Mouse (Mus musculus) lung, postnatal 0 days (tissue): ENCODE measurements around the gene Gm10282. TPM values are rescaled to one million over a fixed set of nuclear protein-coding genes. Genes with fewer than 3 reads are reported as not detected.

Experiments
- ATAC-seq: fragments of 200-750 bp; cut with Nextera tagmentation; 2 replicates; pipeline ENCODE4 v1.8.0; 2017; ENCODE audit warnings: moderate library complexity
- DNase-seq: peaks from one replicate; pipeline ENCODE4 v3.0.0-alpha.2; 2016; ENCODE audit warnings: low spot score
- H3K27ac ChIP-seq: fragments of 300-500 bp; sonication (generic); 2 replicates; pipeline ENCODE4 v1.5.1; 2014; ENCODE audit warnings: antibody characterized with exemption, mild to moderate bottlenecking, low read length, mixed read lengths
- H3K27me3 ChIP-seq: fragments of 300-500 bp; sonication (generic); replicated peaks from 2 replicates; pipeline ENCODE4 v1.6.1; 2014; ENCODE audit warnings: low read length, mixed read lengths; ENCODE audit not compliant: insufficient read depth
- H3K36me3 ChIP-seq: fragments of 300-500 bp; sonication (generic); 2 replicates; pipeline ENCODE4 v1.6.1; 2014; ENCODE audit warnings: low read length, mixed read lengths; ENCODE audit not compliant: insufficient read depth
- H3K4me1 ChIP-seq: fragments of 300-500 bp; sonication (generic); 2 replicates; pipeline ENCODE4 v1.6.1; 2014; ENCODE audit warnings: antibody characterized with exemption, low read depth, low read length, mixed read lengths; ENCODE audit not compliant: insufficient read depth
- H3K4me2 ChIP-seq: fragments of 300-500 bp; sonication (generic); replicated peaks from 2 replicates; pipeline ENCODE4 v1.6.1; 2014; ENCODE audit warnings: low read depth, mild to moderate bottlenecking, low read length, moderate library complexity, mixed read lengths
- H3K4me3 ChIP-seq: fragments of 300-500 bp; sonication (generic); 2 replicates; pipeline ENCODE4 v1.5.1; 2014; ENCODE audit warnings: low read depth, low read length
- H3K9ac ChIP-seq: fragments of 300-500 bp; sonication (generic); replicated peaks from 2 replicates; pipeline ENCODE4 v1.6.1; 2014; ENCODE audit warnings: low read depth, mild to moderate bottlenecking
- H3K9me3 ChIP-seq: fragments of 300-500 bp; sonication (generic); 2 replicates; pipeline ENCODE4 v1.6.1; 2016; ENCODE audit warnings: low read length, mixed read lengths
- CTCF ChIP-seq: IDR thresholded peaks from 2 replicates; pipeline ENCODE4 v1.5.1; 2016; ENCODE audit warnings: antibody characterized with exemption, mild to moderate bottlenecking
- EP300 ChIP-seq: IDR thresholded peaks from 2 replicates; pipeline ENCODE4 v1.6.1; 2016; ENCODE audit warnings: antibody characterized with exemption, mild to moderate bottlenecking, control low read depth
- WGBS: fragments of 180-500 bp; shearing (Covaris S2); extraction: QIAGEN DNeasy Blood & Tissue Kit; methylation state at CpG from one replicate; pipeline ENCODE4 v1.1.7; 2014; 5-methylcytosine and 5-hydroxymethylcytosine counted together
- polyA plus RNA-seq: library from polyadenylated mRNA; unstranded; fragments of >200 nt; fragmentation: Nextera tagmentation; extraction: Ambion mirVana; gene quantifications from 2 replicates; pipeline ENCODE4 v1.2.1, GENCODE M21; 2015

Gm10282 gene
- polyA plus RNA-seq, 1 experiment from 2014 or later: 5.7 TPM

DNA sequence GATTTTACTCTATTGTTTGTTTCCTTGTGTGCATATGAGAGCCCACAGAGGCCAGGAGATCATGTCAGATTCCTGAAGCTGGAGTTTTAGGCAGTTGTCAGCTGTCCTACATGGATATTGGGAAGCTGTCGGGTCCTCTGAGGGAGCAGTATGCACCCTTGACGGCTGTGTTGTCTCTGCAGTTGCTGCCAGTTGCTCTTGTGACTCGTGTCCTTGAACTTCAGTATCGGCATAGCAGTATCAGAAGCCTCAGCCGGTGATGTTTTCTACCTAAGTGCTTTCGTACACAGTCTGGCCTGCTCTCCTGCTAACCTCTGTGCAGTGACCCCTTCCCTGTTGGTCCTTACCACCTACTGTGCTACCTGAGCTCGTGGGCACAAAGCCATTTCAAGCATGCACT, 41.6 kb downstream of the Gm10282 start:
- Histone ChIP-seq H3K27ac (no peak overlapping the region), H3K9ac (no peak overlapping the region), H3K4me2 (no peak overlapping the region), H3K9me3 (no peaks in the 10 kb centered on the region), H3K4me3 (no peak overlapping the region), H3K4me1 (no peaks in the 10 kb centered on the region), H3K27me3 (no peaks in the 10 kb centered on the region), H3K36me3 (no peaks in the 10 kb centered on the region)
- no peak for TF ChIP-seq CTCF
- TF ChIP-seq EP300: no peak
- WGBS: 65% methylated on average over 7 of the region's 7 CpGs
- DNase-seq (no peak), ATAC-seq (no peak)

GRCm38 (mm10) chr8:72262756-72263155, 42.3 kb downstream of the Gm10282 start:
- 76% methylated on average over 2 of the region's 2 CpGs for WGBS
- H3K9ac ChIP-seq: no peak overlapping the region

DNA sequence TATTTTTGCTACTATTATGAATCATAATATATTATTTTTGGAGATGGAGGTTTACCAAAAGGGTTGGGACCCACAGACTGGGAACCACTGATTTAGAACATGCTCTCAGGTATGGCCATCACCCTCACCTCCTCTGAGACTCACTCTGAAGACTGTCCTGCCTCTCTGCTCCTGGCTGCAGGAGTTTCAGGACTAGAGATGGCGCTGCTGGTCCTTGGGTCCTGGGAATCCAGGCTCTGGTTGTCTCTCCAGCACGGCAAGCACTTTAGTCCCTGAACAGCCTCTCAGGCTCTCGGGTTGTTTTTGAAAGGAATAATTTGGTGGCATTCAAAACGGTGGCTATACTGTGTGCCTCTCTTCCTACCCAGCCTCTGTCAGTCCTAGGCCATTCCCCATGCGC, 43.2 kb downstream of the Gm10282 start:
- Histone ChIP-seq H3K9ac (no peak overlapping the region), H3K36me3 (no peaks in the 10 kb centered on the region), H3K4me2 (no peak overlapping the region), H3K27ac (no peak overlapping the region), H3K27me3 (no peaks in the 10 kb centered on the region), H3K4me1 (no peaks in the 10 kb centered on the region), H3K9me3 (no peaks in the 10 kb centered on the region), H3K4me3 (no peak overlapping the region)
- ATAC-seq: no peak
- DNase-seq: peak; percentile 40
- TF ChIP-seq CTCF (peak; percentile 70), EP300 (no peak)
- WGBS: 49% methylated on average over 5 of the region's 5 CpGs

More at GRCm38 (mm10) chr8:72262756-72263155, 42.3 kb downstream of the Gm10282 start:
- H3K9me3 ChIP-seq: no peaks in the 10 kb centered on the region
- DNase-seq (no peak), ATAC-seq (no peak)
- no peaks in the 10 kb centered on the region for H3K27me3 ChIP-seq
- H3K4me1 ChIP-seq: no peaks in the 10 kb centered on the region
- TF ChIP-seq CTCF (no peak), EP300 (no peak)
- no peaks in the 10 kb centered on the region for H3K36me3 ChIP-seq
- no peak overlapping the region for H3K4me2 ChIP-seq
- H3K27ac ChIP-seq: no peak overlapping the region
- no peak overlapping the region for H3K4me3 ChIP-seq

DNA sequence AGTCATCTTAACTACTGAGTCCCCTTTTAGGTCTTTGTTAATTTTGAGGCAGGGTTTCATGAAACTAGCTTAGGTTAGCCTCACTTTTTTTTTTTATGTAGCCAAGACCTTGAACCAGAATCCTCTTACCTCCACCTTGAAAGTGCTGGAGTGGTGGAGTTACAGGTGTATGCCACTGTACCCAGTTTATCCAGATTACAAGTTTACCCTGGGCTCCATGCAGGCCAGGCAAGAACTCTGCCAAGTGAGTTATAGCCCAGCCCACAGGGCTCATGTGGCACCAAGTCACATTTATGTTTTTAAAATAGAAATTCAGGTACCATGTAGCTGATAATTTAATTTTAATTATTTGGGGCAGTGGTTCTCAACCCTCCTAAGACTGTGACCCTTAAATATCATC, 43.6 kb downstream of the Gm10282 start:
- Histone ChIP-seq H3K9me3 (no peaks in the 10 kb centered on the region), H3K9ac (no peak overlapping the region), H3K4me3 (no peak overlapping the region), H3K27ac (no peak overlapping the region), H3K4me2 (no peak overlapping the region), H3K36me3 (no peaks in the 10 kb centered on the region), H3K4me1 (no peaks in the 10 kb centered on the region), H3K27me3 (no peaks in the 10 kb centered on the region)
- no peak for TF ChIP-seq EP300
- no peak for TF ChIP-seq CTCF
- ATAC-seq: no peak
- no peak for DNase-seq

DNA sequence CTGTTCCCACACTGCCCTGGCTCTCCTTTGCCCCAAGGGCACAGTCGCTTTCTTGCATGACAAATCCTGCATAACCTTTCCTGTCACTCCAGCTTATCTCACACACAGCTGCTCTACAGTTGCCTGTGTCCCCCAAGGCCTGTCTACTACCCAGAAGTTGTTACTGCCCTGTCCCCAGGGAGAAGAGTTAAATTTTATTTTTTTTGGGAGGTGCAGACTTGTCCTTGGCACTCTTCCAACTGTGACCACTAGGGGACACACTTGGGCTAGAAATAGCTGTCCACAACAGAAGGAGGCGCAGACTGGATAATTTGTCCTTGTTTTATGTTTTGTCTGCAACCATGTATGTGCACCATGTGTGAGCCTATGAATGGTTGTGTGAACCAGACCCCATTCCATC, 44.0 kb downstream of the Gm10282 start:
- Histone ChIP-seq H3K27ac (no peak overlapping the region), H3K9ac (no peak overlapping the region), H3K36me3 (no peaks in the 10 kb centered on the region), H3K9me3 (no peaks in the 10 kb centered on the region), H3K4me2 (no peak overlapping the region), H3K4me3 (no peak overlapping the region), H3K27me3 (no peaks in the 10 kb centered on the region), H3K4me1 (no peaks in the 10 kb centered on the region)
- no peak for TF ChIP-seq EP300
- peak; percentile 94 for TF ChIP-seq CTCF
- ATAC-seq (peak; percentile 66), DNase-seq (peak; percentile 87)
- 40% methylated on average over 2 of the region's 2 CpGs for WGBS

DNA sequence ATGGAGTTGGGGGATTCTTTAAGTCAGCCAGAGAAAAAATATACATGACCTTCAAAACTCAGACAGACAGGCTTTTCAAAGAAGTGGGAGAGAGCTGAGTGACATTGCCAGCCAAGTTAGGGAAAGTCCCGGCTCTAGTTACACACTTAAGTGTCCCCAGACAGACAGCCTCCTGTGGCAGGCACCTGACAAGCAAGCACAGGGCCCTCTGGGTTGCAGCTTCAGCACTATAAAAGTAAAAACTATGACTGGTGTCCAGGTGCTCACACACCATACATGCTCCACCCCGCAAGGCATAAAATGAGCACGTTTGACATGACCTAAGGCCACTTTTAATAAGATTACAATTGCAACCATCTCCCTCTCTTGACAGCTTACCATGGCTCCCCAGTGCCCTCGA, 44.5 kb downstream of the Gm10282 start:
- Histone ChIP-seq H3K36me3 (no peaks in the 10 kb centered on the region; the same call in 1 of the 2 replicates), H3K4me3 (no peak overlapping the region), H3K27me3 (no peaks in the 10 kb centered on the region), H3K27ac (no peak overlapping the region), H3K4me2 (no peak overlapping the region), H3K4me1 (no peaks in the 10 kb centered on the region), H3K9me3 (no peaks in the 10 kb centered on the region), H3K9ac (no peak overlapping the region)
- TF ChIP-seq CTCF (no peak), EP300 (no peak)
- WGBS: 43% methylated on average over 4 of the region's 4 CpGs
- no peak for DNase-seq
- ATAC-seq: no peak

GRCm38 (mm10) chr8:72259862-72260261, 45.2 kb downstream of the Gm10282 start:
- H3K27me3 ChIP-seq: no peaks in the 10 kb centered on the region
- H3K9ac ChIP-seq: no peak overlapping the region
- no peak overlapping the region for H3K4me3 ChIP-seq
- no peaks in the 10 kb centered on the region for H3K9me3 ChIP-seq
- TF ChIP-seq CTCF (no peak), EP300 (no peak)
- WGBS: 61% methylated on average over 2 of the region's 2 CpGs
- H3K27ac ChIP-seq: no peak overlapping the region
- ATAC-seq (no peak), DNase-seq (no peak)
- H3K4me1 ChIP-seq: no peaks in the 10 kb centered on the region
- H3K36me3 ChIP-seq: no peaks in the 10 kb centered on the region; the same call in 1 of the 2 replicates
- no peak overlapping the region for H3K4me2 ChIP-seq
